20 mouse cellular contexts compared by ENCODE assay signal in genomic region chrX:7727176-7727575, GRCm38 (mm10). TPM values are rescaled to one million over a fixed set of nuclear protein-coding genes. Genes with fewer than 3 reads are reported as not detected.
A peak's percentile ranks its signal among the peaks of the same experiment; 100 is the strongest.
DNase-seq lines count a peak whose midpoint lies in the region; TF ChIP-seq lines count a peak whose summit lies in the region.
"Had no signal": no experiment of that assay in that cellular context is flagged by ENCODE, and none has a peak within 500 bp of the region (broad histone marks: within the 10 kb centered on the region; RNA-seq: fewer than 3 reads in every experiment).

No protein-coding gene starts in this region.

- no peaks in the 10 kb centered on the region for H3K36me3 ChIP-seq in C2C12 (ENCODE audit: control insufficient read depth, insufficient read depth)

- H3K4me3 ChIP-seq in C2C12 (ENCODE audit: insufficient read depth, poor library complexity, severe bottlenecking) = no peak overlapping the region
- no peak overlapping the region for H3K4me3 ChIP-seq in brown adipose tissue, adult 24 weeks (ENCODE audit: insufficient read depth, low read depth, low read length)
- H3K4me3 ChIP-seq: layer of hippocampus, adult 2 months; neural tube, embryonic 12.5 days had no signal

- no peaks in the 10 kb centered on the region for H3K27me3 ChIP-seq in C2C12 (ENCODE audit: control insufficient read depth, insufficient read depth, insufficient read length)
- H3K27me3 ChIP-seq: forebrain, embryonic 12.5 days; heart, embryonic 12.5 days; limb, embryonic 15.5 days; neural tube, embryonic 12.5 days had no signal

- no peak for TF ChIP-seq CTCF in C2C12 (IDR thresholded peaks at IDR 0.05; ENCODE audit: control insufficient read depth, insufficient read depth, insufficient read length)

- no peak overlapping the region for H3ac ChIP-seq in C2C12 (ENCODE audit: control insufficient read depth, insufficient read length, low read depth)

- no peaks in the 10 kb centered on the region for H3K79me3 ChIP-seq in C2C12 (ENCODE audit: low read depth)

- 0 out of 2 replicates have a peak overlapping the region, but pooled peaks have one; percentile 55 for H3K27ac ChIP-seq in brown adipose tissue, adult 24 weeks (replicated peaks; ENCODE audit: low read depth, low read length)
- H3K27ac ChIP-seq: neural tube, embryonic 12.5 days had no signal

- H3K79me2 ChIP-seq in C2C12 (ENCODE audit: control insufficient read depth, insufficient read depth) = peaks cover 8% of the 10 kb centered on the region

- no peaks in the 10 kb centered on the region for H3K4me1 ChIP-seq in brown adipose tissue, adult 24 weeks (ENCODE audit: control insufficient read depth, insufficient read depth, insufficient read length, low read length)

- DNase-seq in lung, adult 18-20 months = peak; percentile 27 to 54
- DNase-seq in lung, postnatal 14 days = no peak
- peak; percentile 52 for DNase-seq in adipocyte (ENCODE audit: low spot score)
- no peak for DNase-seq in kidney, adult 9 months
- no peak for DNase-seq in kidney, postnatal 4 days
- no peak for DNase-seq in cerebellum, adult 11 months
- DNase-seq: cerebellum, adult 18-20 months; heart, adult 11 months; kidney, adult 11 months; layer of hippocampus, postnatal 36 days; liver, postnatal 0 days; spleen, adult 18-20 months had no signal

TF ChIP-seq in C2C12, 6 proteins besides CTCF, POLR2A, EP300 and RAD21:
- TF ChIP-seq CEBPB (IDR thresholded peaks at IDR 0.05; ENCODE audit: low read depth) (peak; percentile 49), FOSL1 (IDR thresholded peaks at IDR 0.05; ENCODE audit: insufficient read depth, low read length, poor library complexity, severe bottlenecking) (no peak)

RNA-seq across cellular contexts. Expression of gene Praf2, which starts 1.1 kb away (rescaled TPM):
- polyA plus RNA-seq in C2C12 (2012; fragmentation: generic; extraction: Trizol) = 93.9 TPM
- 10.2 and 10.8 TPM in 2 replicates for polyA plus RNA-seq in brown adipose tissue, adult 24 weeks (2012; ENCODE audit: insufficient read depth, insufficient read length, missing spikeins)

RNA-seq across cellular contexts. Expression of gene Gm45208, which starts 5.1 kb away (rescaled TPM):
- polyA plus RNA-seq in C2C12 (2012; fragmentation: generic; extraction: Trizol) = 0.22 TPM
- polyA plus RNA-seq in brown adipose tissue, adult 24 weeks (2012; ENCODE audit: insufficient read depth, insufficient read length, missing spikeins) = 4.0 TPM in 1 of 2 replicates, not detected in the other
- polyA plus RNA-seq: heart, embryonic 12.5 days; hindbrain, embryonic 16.5 days; limb, embryonic 15.5 days; liver, postnatal 0 days; neural tube, embryonic 12.5 days had no signal

RNA-seq across cellular contexts. Expression of gene Wdr45, which starts 13.0 kb away (rescaled TPM):
- 18.4 TPM for polyA plus RNA-seq in C2C12 (2012; fragmentation: generic; extraction: Trizol)
- polyA plus RNA-seq in brown adipose tissue, adult 24 weeks (2012; ENCODE audit: insufficient read depth, insufficient read length, missing spikeins) = 41.8 and 42.4 TPM in 2 replicates

RNA-seq across cellular contexts. Expression of gene Ccdc120, which starts 23.5 kb away (rescaled TPM):
- polyA plus RNA-seq in C2C12 (2012; fragmentation: generic; extraction: Trizol) = 9.4 TPM
- polyA plus RNA-seq in brown adipose tissue, adult 24 weeks (2012; ENCODE audit: insufficient read depth, insufficient read length, missing spikeins) = not detected in 2 replicates

RNA-seq across cellular contexts. Expression of gene Gpkow, which starts 30.2 kb away (rescaled TPM):
- polyA plus RNA-seq in C2C12 (2012; fragmentation: generic; extraction: Trizol) = 15.7 TPM
- polyA plus RNA-seq in brown adipose tissue, adult 24 weeks (2012; ENCODE audit: insufficient read depth, insufficient read length, missing spikeins) = 17.4 and 24.4 TPM in 2 replicates

Comparison
In these comparisons a context has a peak if more than half of its experiments do, and no peak if none do; other contexts are left out.
1. DNase-seq: peak in lung, adult 18-20 months (2 of 2) and adipocyte (single experiment); none in lung, postnatal 14 days (single experiment), kidney, adult 9 months (single experiment), kidney, postnatal 4 days (0 of 2) and cerebellum, adult 11 months (single experiment).